Mouse (Mus musculus): Measurements from ENCODE around the gene Rbfox1. TPM values are rescaled to one million over a fixed set of nuclear protein-coding genes. Genes with fewer than 3 reads are reported as not detected.

The Rbfox1 gene
- total and polyA plus RNA-seq, 3 experiments, result not detected

- no peak for TF ChIP-seq MYB (IDR thresholded peaks at IDR 0.05; ENCODE audit: low read depth, low read length)
- TF ChIP-seq USF2 (IDR thresholded peaks at IDR 0.05; ENCODE audit: borderline replicate concordance in 1 of 2, insufficient read depth in 1 of 2, low read depth in 1 of 2, low read length in 2 of 2), result no peak
- no peak for TF ChIP-seq ELF1 (IDR thresholded peaks at IDR 0.05; ENCODE audit: low read depth, low read length)
- TF ChIP-seq ZKSCAN1 (IDR thresholded peaks at IDR 0.05; ENCODE audit: low read depth, low read length), result no peak
- TF ChIP-seq EP300 (IDR thresholded peaks at IDR 0.05; ENCODE audit: low read depth in 1 of 2, low read length in 2 of 2), result no peak
- TF ChIP-seq POLR2A (IDR thresholded peaks at IDR 0.05; ENCODE audit: control insufficient read depth in 1 of 2, insufficient read depth in 1 of 2, low read depth in 1 of 2, low read length in 2 of 2, poor library complexity in 1 of 2), result no peak
- TF ChIP-seq BHLHE40 (IDR thresholded peaks at IDR 0.05; ENCODE audit: borderline replicate concordance, low read depth, low read length), result no peak
- TF ChIP-seq SIN3A (IDR thresholded peaks at IDR 0.05; ENCODE audit: low read length), result no peak
- no peak for TF ChIP-seq MAFK (IDR thresholded peaks at IDR 0.05; ENCODE audit: borderline replicate concordance, low read depth, low read length)
- no peak for TF ChIP-seq RAD21 (IDR thresholded peaks at IDR 0.05; ENCODE audit: low read depth, low read length)
- no peak for TF ChIP-seq UBTF (IDR thresholded peaks at IDR 0.05; ENCODE audit: borderline replicate concordance, insufficient read depth, low read depth, low read length)
- TF ChIP-seq HCFC1 (IDR thresholded peaks at IDR 0.05; ENCODE audit: low read depth, low read length), result no peak
- TF ChIP-seq NELFE (IDR thresholded peaks at IDR 0.05; ENCODE audit: low read depth, low read length), result no peak
- no peak for TF ChIP-seq TAL1 (IDR thresholded peaks at IDR 0.05; ENCODE audit: low read length)
- no peak for TF ChIP-seq CTCF (IDR thresholded peaks at IDR 0.05 in 2 of 3, conservative IDR thresholded peaks at IDR 0.05 in 1 of 3; ENCODE audit: control insufficient read depth in 1 of 3, insufficient read depth in 1 of 3, low read depth in 2 of 3, low read length in 3 of 3, poor library complexity in 1 of 3, severe bottlenecking in 1 of 3)
- no peak for TF ChIP-seq MYC (IDR thresholded peaks at IDR 0.05; ENCODE audit: low read depth, low read length)
- TF ChIP-seq CHD2 (IDR thresholded peaks at IDR 0.05; ENCODE audit: low read length), result no peak
- TF ChIP-seq MXI1 (IDR thresholded peaks at IDR 0.05; ENCODE audit: low read depth, low read length), result no peak
- TF ChIP-seq NRF1 (IDR thresholded peaks at IDR 0.05; ENCODE audit: insufficient read depth, low read depth, low read length, poor library complexity, severe bottlenecking), result no peak
- no peak for TF ChIP-seq KAT2A (conservative IDR thresholded peaks at IDR 0.05; ENCODE audit: low read depth, low read length)
- Histone ChIP-seq H3K9me3 (replicated peaks; ENCODE audit: insufficient read depth, low read length) (no peaks in the 10 kb centered on the region), H3K4me1 (ENCODE audit: control insufficient read depth in 1 of 2, insufficient read depth in 2 of 2, low read length in 2 of 2) (no peaks in the 10 kb centered on the region), H3K27me3 (ENCODE audit: control insufficient read depth in 1 of 2, insufficient read depth in 2 of 2, low read length in 2 of 2) (no peaks in the 10 kb centered on the region), H3K4me3 (ENCODE audit: control insufficient read depth in 1 of 2, insufficient read depth in 1 of 2, low read depth in 2 of 2, low read length in 2 of 2) (no peak overlapping the region), H3K36me3 (ENCODE audit: control insufficient read depth in 1 of 2, insufficient read depth in 2 of 2, low read length in 2 of 2) (no peaks in the 10 kb centered on the region), H3K27ac (ENCODE audit: control insufficient read depth, low read depth, low read length) (no peak overlapping the region), H3K9ac (ENCODE audit: control insufficient read depth, low read depth, low read length, poor library complexity, severe bottlenecking) (no peak overlapping the region), H3K79me2 (ENCODE audit: control insufficient read depth, insufficient read depth, low read length, poor library complexity) (no peaks in the 10 kb centered on the region)
- no peak for DNase-seq (ENCODE audit: low read depth, low spot score)
Measured at GRCm38 (mm10) chr16:7374146-7374545, 1489.0 kb downstream of the Rbfox1 start.

- no peaks in the 10 kb centered on the region for H3K9me3 ChIP-seq (replicated peaks; ENCODE audit: insufficient read depth, low read length)
- no peaks in the 10 kb centered on the region for H3K36me3 ChIP-seq (ENCODE audit: control insufficient read depth in 1 of 2, insufficient read depth in 2 of 2, low read length in 2 of 2)
- H3K27ac ChIP-seq (ENCODE audit: control insufficient read depth, low read depth, low read length), result no peak overlapping the region
- no peak overlapping the region for H3K9ac ChIP-seq (ENCODE audit: control insufficient read depth, low read depth, low read length, poor library complexity, severe bottlenecking)
- no peaks in the 10 kb centered on the region for H3K27me3 ChIP-seq (ENCODE audit: control insufficient read depth in 1 of 2, insufficient read depth in 2 of 2, low read length in 2 of 2)
- no peak overlapping the region for H3K4me3 ChIP-seq (ENCODE audit: control insufficient read depth in 1 of 2, insufficient read depth in 1 of 2, low read depth in 2 of 2, low read length in 2 of 2)
- TF ChIP-seq HCFC1 (IDR thresholded peaks at IDR 0.05; ENCODE audit: low read depth, low read length) (no peak), UBTF (IDR thresholded peaks at IDR 0.05; ENCODE audit: borderline replicate concordance, insufficient read depth, low read depth, low read length) (no peak), POLR2AphosphoS5 (IDR thresholded peaks at IDR 0.05; ENCODE audit: borderline replicate concordance, low read depth, low read length) (no peak), MYB (IDR thresholded peaks at IDR 0.05; ENCODE audit: low read depth, low read length) (no peak), MAZ (IDR thresholded peaks at IDR 0.05; ENCODE audit: low read depth, low read length) (no peak), POLR2A (IDR thresholded peaks at IDR 0.05; ENCODE audit: control insufficient read depth in 1 of 2, insufficient read depth in 1 of 2, low read depth in 1 of 2, low read length in 2 of 2, poor library complexity in 1 of 2) (no peak), RAD21 (IDR thresholded peaks at IDR 0.05; ENCODE audit: low read depth, low read length) (no peak), GABPA (IDR thresholded peaks at IDR 0.05; ENCODE audit: low read depth, low read length) (no peak)
- no peaks in the 10 kb centered on the region for H3K4me1 ChIP-seq (ENCODE audit: control insufficient read depth in 1 of 2, insufficient read depth in 2 of 2, low read length in 2 of 2)
- no peaks in the 10 kb centered on the region for H3K79me2 ChIP-seq (ENCODE audit: control insufficient read depth, insufficient read depth, low read length, poor library complexity)
- DNase-seq (ENCODE audit: low read depth, low spot score), result no peak
Measured at GRCm38 (mm10) chr16:7374674-7375073, 1489.5 kb downstream of the Rbfox1 start.
